Mouse (Mus musculus): Measurements from ENCODE around the gene Ttbk1. TPM values are rescaled to one million over a fixed set of nuclear protein-coding genes. Genes with fewer than 3 reads are reported as not detected.

Ttbk1 gene
- total RNA-seq, 2 experiments from 2014 or later, result 0.60 to 1.2 TPM

DNA sequence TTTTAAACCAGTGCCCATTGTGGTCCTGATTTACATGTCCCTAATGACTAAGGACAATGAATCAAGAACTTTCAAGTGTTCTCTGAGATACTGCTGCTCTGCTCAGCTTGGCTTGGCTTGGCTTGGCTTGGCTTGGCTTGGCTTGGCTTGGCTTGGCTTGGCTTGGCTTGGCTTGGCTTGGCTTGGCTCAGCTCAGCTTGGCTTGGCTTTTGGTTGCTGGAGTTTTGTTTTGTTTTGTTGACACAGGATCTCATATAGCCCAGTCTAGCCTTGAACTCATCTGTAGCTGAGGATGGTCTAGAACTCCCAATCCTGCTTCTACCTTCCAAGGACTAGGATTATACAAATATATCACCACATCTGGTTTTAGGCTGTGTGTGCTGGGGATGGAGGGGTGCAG lies 61.0 kb downstream of the Ttbk1 start:
- no peak for DNase-seq (ENCODE audit: low spot score in 2 of 2)

DNA sequence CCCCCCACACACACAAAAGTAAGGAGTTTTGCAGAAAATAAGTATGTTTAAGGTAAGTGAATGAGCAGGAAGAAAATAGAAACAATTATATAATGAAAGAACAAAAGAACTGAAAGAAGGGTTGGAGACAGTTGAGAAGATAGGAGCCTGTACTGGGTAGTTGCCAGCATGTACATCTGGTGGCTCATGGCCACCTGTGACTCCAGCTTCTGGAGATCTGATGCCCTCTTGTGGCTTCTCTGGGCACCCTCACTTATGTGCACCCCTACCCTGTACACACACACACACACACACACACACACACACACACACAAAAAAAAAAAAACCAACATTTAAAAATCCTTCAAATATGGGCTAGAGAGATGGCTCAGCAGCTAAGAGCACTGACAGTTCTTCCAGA lies 67.8 kb downstream of the Ttbk1 start:
- DNase-seq (ENCODE audit: low spot score in 2 of 2), result no peak

DNA sequence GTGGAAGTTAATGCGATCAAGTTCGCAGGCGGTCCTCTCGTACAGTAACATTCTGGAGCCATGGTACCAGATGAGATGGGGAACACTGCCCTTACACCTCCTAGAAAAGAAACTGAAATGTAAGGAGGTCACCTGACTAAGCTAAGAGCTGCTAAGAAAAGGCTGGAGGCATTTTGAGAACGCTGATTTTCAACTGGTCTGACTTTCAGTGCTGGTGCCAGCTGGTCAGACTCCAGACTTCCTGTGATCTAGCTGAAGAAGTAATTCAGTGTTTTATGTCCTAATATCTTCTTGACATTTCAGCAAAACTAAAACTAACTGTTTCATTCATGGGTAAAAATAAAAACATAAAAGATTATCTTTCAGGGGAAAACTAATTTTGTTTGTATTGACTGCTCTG lies 68.8 kb downstream of the Ttbk1 start:
- no peak for DNase-seq (ENCODE audit: low spot score in 2 of 2)

DNA sequence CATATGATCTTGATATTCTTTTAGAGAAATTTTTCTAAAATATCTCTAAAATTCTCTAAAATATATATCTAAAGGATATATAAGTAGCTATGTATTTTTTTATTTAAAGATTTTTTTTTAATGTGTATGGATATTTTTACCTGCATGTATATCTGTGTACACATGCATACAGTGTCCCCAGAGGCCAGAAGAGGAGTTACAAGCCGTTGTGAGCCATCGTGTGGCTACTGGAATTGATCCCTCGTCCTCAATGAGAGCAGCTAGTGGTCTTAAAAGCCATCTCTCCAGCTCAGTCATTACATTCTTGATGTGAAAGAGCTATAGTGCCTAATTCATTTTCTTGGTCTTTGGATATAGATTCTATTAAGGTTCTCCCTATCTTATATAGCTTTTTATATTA lies 79.0 kb downstream of the Ttbk1 start:
- no peak for DNase-seq (ENCODE audit: low spot score in 2 of 2)

DNA sequence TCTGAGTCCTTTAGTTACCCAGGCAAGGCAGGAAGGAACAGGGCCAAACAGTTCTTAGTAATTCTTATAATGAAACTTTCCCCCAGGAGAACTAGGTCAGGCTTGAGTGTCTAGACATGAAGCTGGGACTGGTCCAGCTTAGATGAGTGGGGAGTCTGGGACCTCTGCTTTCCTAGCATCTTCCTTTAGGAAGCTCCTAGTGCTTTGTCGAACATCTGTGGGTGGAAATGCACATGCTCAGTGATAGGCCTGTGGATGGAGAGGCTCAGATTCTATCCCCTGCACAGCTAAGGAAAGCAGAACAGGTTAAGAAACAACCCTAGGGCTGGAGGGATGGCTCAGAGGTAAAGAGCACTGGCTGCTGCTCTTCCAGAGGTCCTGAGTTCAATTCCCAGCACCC lies 92.8 kb downstream of the Ttbk1 start:
- DNase-seq (ENCODE audit: low spot score in 2 of 2), result no peak

DNA sequence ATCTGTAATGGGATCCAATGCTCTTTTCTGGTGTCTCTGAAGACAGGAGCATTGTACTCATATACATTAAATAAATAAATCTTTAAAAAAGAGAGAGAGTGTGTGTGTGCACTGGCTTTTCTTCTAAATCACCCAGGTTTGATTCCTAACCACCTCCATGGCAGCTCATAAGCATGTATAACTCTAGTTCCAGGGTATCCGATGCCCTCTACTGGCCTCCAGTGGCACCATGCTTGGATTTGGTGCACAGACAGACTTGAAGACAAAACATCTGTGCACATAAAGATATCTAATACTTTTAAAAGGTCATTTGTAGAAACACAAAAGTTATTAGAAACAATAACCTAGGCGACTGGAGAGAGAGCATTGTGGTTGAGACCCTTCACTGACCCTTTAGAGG lies 94.5 kb downstream of the Ttbk1 start:
- no peak for DNase-seq (ENCODE audit: low spot score in 2 of 2)

Other genes with a start within 250 kb of the Ttbk1 start
- 10 to 100 TPM; 35.1 to 35.6 TPM for gene Polr1c, start 239.6 kb downstream of the Ttbk1 start, total RNA-seq (2021)
- gene Yipf3, start 239.6 kb downstream of the Ttbk1 start, total RNA-seq (2021), result 10 to 100 TPM; 76.8 to 81.5 TPM
- 1 to 10 TPM in 1 of 2 experiments, under 1 TPM in 1; 0.73 to 1.1 TPM for gene Lrrc73, start 234.1 kb downstream of the Ttbk1 start, total RNA-seq (2021)
- 10 to 100 TPM; 79.8 to 90.9 TPM for gene Tjap1, start 204.6 kb downstream of the Ttbk1 start, total RNA-seq (2021)
- 1 to 10 TPM; 1.2 to 1.5 TPM for gene Dlk2, start 190.3 kb downstream of the Ttbk1 start, total RNA-seq (2021)
- 1 to 10 TPM; 5.3 to 5.4 TPM for gene Abcc10, start 159.3 kb downstream of the Ttbk1 start, total RNA-seq (2021)
- gene Zfp318, start 103.9 kb downstream of the Ttbk1 start, total RNA-seq (2021), result 10 to 100 TPM; 33.9 to 35.0 TPM
- 1 to 10 TPM; 3.7 to 4.8 TPM for gene Crip3, start 58.7 kb downstream of the Ttbk1 start, total RNA-seq (2021)
- gene Slc22a7, start 49.2 kb downstream of the Ttbk1 start, total RNA-seq (2021), result under 1 TPM in 1 of 2 experiments, not detected in 1; 0.21 TPM
- gene Dnph1, start 9.0 kb upstream of the Ttbk1 start, total RNA-seq (2021), result 1 to 10 TPM; 3.6 to 5.2 TPM
- gene Cul9, start 58.7 kb upstream of the Ttbk1 start, total RNA-seq (2021), result 10 to 100 TPM; 13.5 to 15.0 TPM
- 10 to 100 TPM; 81.5 to 84.4 TPM for gene Srf, start 68.5 kb upstream of the Ttbk1 start, total RNA-seq (2021)
- gene Ptk7, start 141.8 kb upstream of the Ttbk1 start, total RNA-seq (2021), result 10 to 100 TPM; 46.2 to 50.0 TPM
- gene Klc4, start 158.3 kb upstream of the Ttbk1 start, total RNA-seq (2021), result 10 to 100 TPM; 21.6 to 24.1 TPM
- gene Mrpl2, start 158.6 kb upstream of the Ttbk1 start, total RNA-seq (2021), result 100 to 1,000 TPM; 104 to 107 TPM
- gene Cul7, start 162.7 kb upstream of the Ttbk1 start, total RNA-seq (2021), result 100 to 1,000 TPM; 100 to 101 TPM
- gene Rrp36, start 186.7 kb upstream of the Ttbk1 start, total RNA-seq (2021), result 10 to 100 TPM; 17.9 to 21.6 TPM
- 10 to 100 TPM; 72.3 to 75.8 TPM for gene Mea1, start 191.1 kb upstream of the Ttbk1 start, total RNA-seq (2021)
- 100 to 1,000 TPM; 191 to 192 TPM for gene Klhdc3, start 193.2 kb upstream of the Ttbk1 start, total RNA-seq (2021)
- gene Ppp2r5d, start 217.4 kb upstream of the Ttbk1 start, total RNA-seq (2021), result 10 to 100 TPM; 55.4 to 58.1 TPM
- gene Pex6, start 223.8 kb upstream of the Ttbk1 start, total RNA-seq (2021), result 10 to 100 TPM; 17.6 to 19.6 TPM
- under 1 TPM; 0.44 to 0.52 TPM for gene Gnmt, start 241.5 kb upstream of the Ttbk1 start, total RNA-seq (2021)